Mouse (Mus musculus) ES-E14 (cell line): ENCODE data around the gene Ankrd34c.

ENCODE experiments used
- CHD2 ChIP-seq: IDR thresholded peaks from 2 replicates; pipeline ENCODE4 v1.6.1; 2014; ENCODE audit warnings: mild to moderate bottlenecking, low read depth, low read length, inconsistent platforms
- HCFC1 ChIP-seq: IDR thresholded peaks from 2 replicates; pipeline ENCODE4 v1.6.1; 2012; ENCODE audit warnings: low read length, inconsistent platforms, borderline replicate concordance; ENCODE audit not compliant: insufficient read depth
- ZC3H11A ChIP-seq: IDR thresholded peaks from 2 replicates; pipeline ENCODE4 v1.6.1; 2012; ENCODE audit warnings: low read depth, mild to moderate bottlenecking, inconsistent platforms, low read length, borderline replicate concordance
- ZNF384 ChIP-seq: IDR thresholded peaks from 2 replicates; pipeline ENCODE4 v1.6.1; 2012; ENCODE audit warnings: low read depth, low read length, inconsistent platforms

DNA sequence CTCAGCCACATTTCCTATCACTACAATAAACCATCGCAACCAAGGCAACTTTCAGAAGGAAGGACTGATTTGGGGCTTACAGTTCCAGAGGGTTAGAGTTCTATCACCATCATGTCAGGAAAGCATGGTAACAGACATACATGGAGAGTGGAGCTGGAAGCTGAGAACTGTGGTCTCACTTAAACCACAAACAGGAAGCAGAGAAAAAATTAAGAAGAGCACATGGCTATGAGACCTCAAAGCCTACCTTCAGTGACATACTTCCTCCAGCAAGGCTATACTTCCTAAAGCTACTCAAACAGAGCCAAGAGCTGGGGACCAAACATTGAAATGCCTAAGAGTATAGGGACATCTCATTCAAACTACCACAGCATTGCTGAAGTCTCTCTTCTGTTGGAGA lies 20.3 kb upstream of the Ankrd34c start:
- no peak for TF ChIP-seq HCFC1
- TF ChIP-seq ZNF384: no peak
- no peak for TF ChIP-seq ZC3H11A
- no peak for TF ChIP-seq CHD2
